Mouse (Mus musculus) brain, embryonic 18.5 days (tissue): Measurements from ENCODE around the gene Dnttip2.

ENCODE experiments used
- DNase-seq: peaks from one replicate; pipeline ENCODE4 v3.0.0-alpha.2; 2012; ENCODE audit warnings: low read depth, low spot score

The Dnttip2 gene

DNA sequence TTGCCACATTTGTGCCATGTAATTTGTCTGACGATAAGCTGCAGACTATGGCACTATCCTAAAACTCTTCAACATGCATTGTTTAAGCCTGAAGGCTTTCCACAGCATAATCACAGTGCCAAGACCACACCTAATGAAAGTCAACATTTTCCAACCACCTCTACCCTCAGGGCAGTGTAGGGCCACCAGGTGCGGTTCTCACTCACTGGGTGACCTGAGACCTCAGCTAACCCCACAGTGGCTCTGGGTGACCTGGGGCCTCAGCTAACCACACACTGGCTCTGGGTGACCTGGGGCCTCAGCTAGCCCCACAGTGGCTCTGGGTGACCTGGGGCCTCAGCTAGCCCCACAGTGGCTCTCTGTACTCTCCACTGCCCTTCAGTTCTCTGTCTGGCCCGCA is 50.3 kb downstream of the Dnttip2 start:
- DNase-seq = no peak

DNA sequence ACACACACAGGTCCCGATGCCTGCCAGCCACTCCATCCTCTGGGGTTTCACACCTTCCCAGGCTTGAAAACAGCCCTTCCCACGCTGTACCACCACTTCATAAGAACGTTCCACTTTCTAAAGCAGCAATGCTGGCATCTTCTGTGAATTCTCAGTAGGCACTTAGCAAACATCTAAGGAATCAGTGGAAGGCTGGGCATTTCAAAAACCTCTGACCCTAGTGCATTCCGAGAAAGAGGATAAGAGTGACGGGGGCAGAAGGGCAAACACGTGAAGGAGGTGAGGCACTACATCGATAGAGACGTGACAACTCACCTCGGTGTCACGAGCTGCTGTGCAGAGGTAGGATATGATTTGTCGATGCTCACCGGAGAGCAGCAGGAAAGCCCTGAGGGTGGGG is 56.3 kb downstream of the Dnttip2 start:
- DNase-seq = no peak

DNA sequence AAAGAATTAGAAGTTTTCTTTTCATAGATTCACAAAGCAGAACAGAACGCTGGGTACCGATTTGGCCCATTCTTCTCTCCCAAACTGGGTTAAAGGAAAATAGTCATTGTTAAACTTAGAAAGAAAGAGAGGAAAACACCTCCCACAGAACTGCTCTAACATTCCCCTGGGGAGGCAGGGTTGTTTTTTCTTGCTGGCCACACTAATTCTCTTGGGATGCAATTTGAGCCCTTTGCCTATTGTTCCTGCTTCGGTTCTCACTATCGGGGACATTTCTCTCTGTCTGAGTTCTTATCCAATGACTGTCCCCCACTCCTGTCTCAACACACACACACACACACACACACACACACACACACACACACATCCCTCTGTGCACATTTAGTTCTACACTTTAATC is 59.3 kb downstream of the Dnttip2 start:
- DNase-seq = no peak

DNA sequence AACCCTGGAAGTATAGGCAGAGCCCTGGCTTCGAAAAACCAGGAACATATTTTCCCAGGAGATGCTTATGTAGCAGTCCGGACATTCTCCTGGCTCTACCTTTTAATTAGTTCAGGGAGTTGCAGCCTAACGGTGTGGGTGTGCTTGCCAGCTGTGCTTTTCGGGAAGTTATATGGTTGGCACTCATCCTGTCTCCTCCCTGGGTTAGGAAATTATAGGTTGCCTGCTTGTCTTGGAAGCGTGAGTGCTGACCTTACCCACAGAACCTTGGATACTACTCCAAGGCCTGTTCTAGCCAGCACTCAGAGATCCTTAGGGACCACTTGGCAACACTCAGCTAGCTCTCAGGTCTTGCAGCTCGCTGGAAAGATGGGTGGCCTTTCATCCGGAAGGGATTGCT is 59.7 kb downstream of the Dnttip2 start:
- no peak for DNase-seq

DNA sequence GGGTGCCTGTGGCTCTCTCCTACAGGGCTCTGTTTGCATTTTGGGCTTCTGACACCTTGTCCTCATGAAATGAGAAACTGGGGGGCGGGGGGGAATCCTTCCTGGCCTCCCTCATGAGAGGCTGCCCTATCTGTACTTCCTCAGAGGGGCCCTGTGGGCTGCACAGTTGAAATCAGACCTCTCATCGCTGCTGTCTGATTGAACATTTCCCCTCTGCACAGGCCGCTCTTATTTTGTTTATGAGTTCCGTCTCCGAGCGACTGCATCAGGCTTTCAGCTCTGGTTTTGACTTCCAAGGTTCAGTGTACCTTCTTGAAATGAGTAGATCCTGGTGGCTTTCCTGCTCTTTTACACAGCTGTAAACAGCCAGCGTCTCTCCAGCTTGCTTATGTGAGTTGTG is 60.2 kb downstream of the Dnttip2 start:
- no peak for DNase-seq
